Mouse (Mus musculus): ENCODE measurements around the gene Blnk. TPM values are rescaled to one million over a fixed set of nuclear protein-coding genes. Genes with fewer than 3 reads are reported as not detected.

Gene Blnk
- total RNA-seq, 4 experiments from 2014 or later: 1.2 to 4.8 (median 3.1) TPM

GRCm38 (mm10) chr19:40964367-40964891, 29.9 kb downstream of the Blnk start:
- DNase-seq: no peak

GRCm38 (mm10) chr19:40962988-40963387, 31.3 kb downstream of the Blnk start:
- no peak for DNase-seq

GRCm38 (mm10) chr19:40958981-40959380, 35.4 kb downstream of the Blnk start:
- no peak for DNase-seq

GRCm38 (mm10) chr19:40946937-40947577, 47.3 kb downstream of the Blnk start:
- no peak for DNase-seq

GRCm38 (mm10) chr19:40943552-40943951, 50.8 kb downstream of the Blnk start:
- no peak for DNase-seq

- DNase-seq: no peak
These were observed 58.3 kb downstream of the Blnk start for GRCm38 (mm10) chr19:40936038-40936437.

- DNase-seq: no peak
These were observed 59.0 kb downstream of the Blnk start for GRCm38 (mm10) chr19:40935376-40935775.

GRCm38 (mm10) chr19:40931581-40932369, 62.6 kb downstream of the Blnk start:
- DNase-seq: no peak

GRCm38 (mm10) chr19:40895393-40895703, 99.0 kb downstream of the Blnk start:
- DNase-seq: no peak

GRCm38 (mm10) chr19:40894519-40895392, 99.6 kb downstream of the Blnk start, which contains the start of gene Zfp518a:
Zfp518a (plus strand) TSS chr19:40894705.
- DNase-seq: peak; percentile 65

GRCm38 (mm10) chr19:40894071-40894506, 100.2 kb downstream of the Blnk start:
- no peak for DNase-seq

- no peak for DNase-seq
These were observed 105.4 kb downstream of the Blnk start for GRCm38 (mm10) chr19:40888887-40889286.

GRCm38 (mm10) chr19:40881700-40882099, 112.6 kb downstream of the Blnk start:
- DNase-seq: no peak

Small RNA genes within 50 kb of the gene (microRNA-seq; reads per million reads assigned to microRNA genes)
- 0.70 to 1.0 reads per million in 2 experiments for gene Mir8092

Other genes starting within 250 kb of the Blnk start
- not detected for gene Cc2d2b, start 245.8 kb downstream of the Blnk start, total RNA-seq (2022)
- 10 to 100 TPM in 1 of 4 experiments, 1 to 10 TPM in 3; 6.2 to 11.6 (median 6.9) TPM for gene Ccnj, start 163.3 kb downstream of the Blnk start, total RNA-seq (2022)
- gene Zfp518a, start 99.8 kb downstream of the Blnk start, total RNA-seq (2022): 10 to 100 TPM; 11.8 to 14.3 (median 13.9) TPM
- gene Dntt, start 34.7 kb upstream of the Blnk start, total RNA-seq (2022): not detected
- not detected for gene Opalin, start 82.6 kb upstream of the Blnk start, total RNA-seq (2022)
- under 1 TPM in 1 of 4 experiments, not detected in 3; 0.07 TPM for gene Tll2, start 212.3 kb upstream of the Blnk start, total RNA-seq (2022)